Mouse (Mus musculus): Measurements from ENCODE around the gene Cbx2.
A peak's percentile ranks its signal among the peaks of the same experiment; 100 is the strongest.

DNA sequence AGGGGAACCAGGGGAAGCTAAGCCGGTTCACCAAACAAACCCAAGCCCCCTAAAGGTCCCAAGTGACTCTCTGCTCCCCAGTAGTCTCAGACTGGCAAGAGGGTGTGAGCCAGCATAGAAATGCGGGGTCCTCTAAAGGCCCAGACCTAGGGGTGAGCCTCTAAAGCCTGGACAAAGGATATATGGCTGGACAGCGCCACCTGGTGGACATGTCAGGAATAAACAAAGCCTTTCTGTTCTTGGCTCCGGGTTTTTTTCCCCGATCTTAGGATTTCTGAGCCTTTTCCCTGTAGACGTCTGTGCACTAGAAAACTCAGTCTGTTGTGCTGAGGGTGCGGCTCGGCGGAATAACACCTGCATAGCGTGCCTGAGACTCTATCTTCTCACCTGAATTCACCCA lies 47.3 kb upstream of the Cbx2 start:
- peak; percentile 2 for TF ChIP-seq CTCF (IDR thresholded peaks at IDR 0.05; ENCODE audit: control insufficient read depth, insufficient read depth, insufficient read length)
- TF ChIP-seq MYOD1 (IDR thresholded peaks at IDR 0.05; ENCODE audit: control insufficient read depth, insufficient read length, low read depth), result no peak
- TF ChIP-seq FOSL1 (IDR thresholded peaks at IDR 0.05; ENCODE audit: insufficient read depth, low read length, poor library complexity, severe bottlenecking), result no peak
- TF ChIP-seq USF1 (IDR thresholded peaks at IDR 0.05; ENCODE audit: low read depth), result no peak
